Mouse (Mus musculus) limb, embryonic 11.5 days (tissue): ENCODE results near the gene Polr2a. TPM values are rescaled to one million over a fixed set of nuclear protein-coding genes. Genes with fewer than 3 reads are reported as not detected.
A peak's percentile ranks its signal among the peaks of the same experiment; 100 is the strongest.

Source experiments
- ATAC-seq: fragments of 200-750 bp; cut with Nextera tagmentation; 2 replicates; pipeline ENCODE4 v1.8.0; 2017; ENCODE audit warnings: low read depth; ENCODE audit not compliant: insufficient number of reproducible peaks, low FRiP score, low TSS enrichment
- DNase-seq: peaks from one replicate; pipeline ENCODE4 v3.0.0-alpha.2; 2015; ENCODE audit warnings: low spot score
- H3K27ac ChIP-seq: fragments of 300-500 bp; sonication (generic); replicated peaks from 2 replicates; pipeline ENCODE4 v1.5.1; 2014; ENCODE audit warnings: low read depth, mild to moderate bottlenecking, low read length
- H3K27me3 ChIP-seq: fragments of 300-500 bp; sonication (generic); 2 replicates; pipeline ENCODE4 v1.6.1; 2014; ENCODE audit warnings: mild to moderate bottlenecking, low read length, mixed read lengths; ENCODE audit not compliant: control insufficient read depth, insufficient read depth
- H3K36me3 ChIP-seq: fragments of 300-500 bp; sonication (generic); 2 replicates; pipeline ENCODE4 v1.6.1; 2014; ENCODE audit warnings: mild to moderate bottlenecking, low read length, moderate library complexity, mixed read lengths; ENCODE audit not compliant: control insufficient read depth, insufficient read depth
- H3K4me1 ChIP-seq: fragments of 300-500 bp; sonication (generic); 2 replicates; pipeline ENCODE4 v1.6.1; 2014; ENCODE audit warnings: low read length, mixed read lengths; ENCODE audit not compliant: control insufficient read depth, insufficient read depth
- H3K4me2 ChIP-seq: fragments of 300-500 bp; sonication (generic); 2 replicates; pipeline ENCODE4 v1.6.1; 2014; ENCODE audit warnings: low read depth, mild to moderate bottlenecking, moderate library complexity; ENCODE audit not compliant: severe bottlenecking
- H3K4me3 ChIP-seq: fragments of 300-500 bp; sonication (generic); 2 replicates; pipeline ENCODE4 v1.5.1; 2014; ENCODE audit warnings: low read depth, low read length
- H3K9ac ChIP-seq: fragments of 300-500 bp; sonication (generic); 2 replicates; pipeline ENCODE4 v1.6.1; 2014; ENCODE audit warnings: mild to moderate bottlenecking, low read length
- H3K9me3 ChIP-seq: fragments of 300-500 bp; sonication (generic); 2 replicates; pipeline ENCODE4 v1.6.1; 2016; ENCODE audit warnings: low read length; ENCODE audit not compliant: control insufficient read depth
- WGBS: fragments of 180-500 bp; shearing (Covaris S2); extraction: QIAGEN DNeasy Blood & Tissue Kit; methylation state at CpG from one replicate; pipeline ENCODE4 v1.1.7; 2014; 5-methylcytosine and 5-hydroxymethylcytosine counted together
- polyA plus RNA-seq: library from polyadenylated mRNA; unstranded; fragments of >200 nt; fragmentation: Nextera tagmentation; extraction: Ambion mirVana; gene quantifications from 2 replicates; pipeline ENCODE4 v1.2.1, GENCODE M21; 2014

Polr2a gene
- polyA plus RNA-seq, 1 experiment from 2014 or later: 64.0 TPM

DNA sequence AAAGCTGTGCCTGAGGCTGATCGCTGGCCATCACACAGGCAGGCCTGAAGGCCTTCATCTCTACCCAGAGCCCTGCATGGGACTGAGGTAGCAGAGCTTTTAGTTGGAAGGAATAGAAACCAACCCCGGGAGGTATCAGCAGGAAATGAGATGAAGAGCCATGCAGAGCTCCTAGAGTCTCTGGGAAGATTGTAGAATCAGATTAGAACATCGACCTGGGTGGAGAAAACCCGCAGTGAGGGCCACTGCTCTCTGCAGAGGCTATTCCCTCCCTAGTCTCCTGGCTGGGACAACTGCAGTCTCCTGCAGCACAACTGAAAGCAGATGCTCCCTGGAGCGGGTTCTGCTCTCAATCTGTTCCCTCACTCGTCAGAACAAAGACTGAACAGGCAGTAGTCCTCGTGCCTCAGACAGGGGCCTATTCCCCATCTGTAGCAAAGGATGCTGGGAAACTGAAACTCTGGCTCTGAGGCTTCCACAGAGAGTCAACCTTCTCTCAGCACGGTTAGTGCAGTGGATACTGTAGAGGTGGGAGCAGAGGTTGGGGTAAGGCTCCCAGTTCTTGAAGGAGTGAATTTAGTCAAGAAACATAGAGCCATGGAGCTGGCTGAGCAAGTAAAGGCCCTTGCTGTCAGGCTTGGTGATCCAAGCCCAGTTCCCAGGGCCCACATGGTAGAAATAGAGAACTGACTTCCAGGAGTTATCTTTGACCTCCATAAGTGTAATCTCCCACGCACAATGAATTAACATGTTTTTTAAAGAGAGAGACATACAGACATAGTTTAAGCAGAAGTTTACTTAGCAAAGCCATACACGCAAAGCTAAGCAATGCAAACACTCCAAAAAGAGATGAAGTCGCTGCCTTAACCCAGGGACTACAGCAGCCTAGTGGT is 48.6 kb downstream of the Polr2a start:
- Histone ChIP-seq H3K27me3 (no peaks in the 10 kb centered on the region), H3K27ac (peak overlapping the region; percentile 32; the same call in 1 of the 2 replicates), H3K9ac (no peak overlapping the region), H3K36me3 (no peaks in the 10 kb centered on the region), H3K4me1 (peaks cover 8% of the 10 kb centered on the region; the same call in 1 of the 2 replicates), H3K9me3 (no peaks in the 10 kb centered on the region), H3K4me3 (no peak overlapping the region), H3K4me2 (no peak overlapping the region)
- 56% methylated on average over 11 of the region's 11 CpGs for WGBS
- ATAC-seq (no peak), DNase-seq (no peak)

GRCm38 (mm10) chr11:69708614-69709265 is 49.7 kb downstream of the Polr2a start:
- H3K27ac ChIP-seq: no peak overlapping the region
- ATAC-seq (no peak), DNase-seq (no peak)
- WGBS: 66% methylated on average over 3 of the region's 3 CpGs
- no peaks in the 10 kb centered on the region for H3K27me3 ChIP-seq
- no peaks in the 10 kb centered on the region for H3K36me3 ChIP-seq
- no peak overlapping the region for H3K4me2 ChIP-seq
- H3K4me3 ChIP-seq: no peak overlapping the region
- H3K4me1 ChIP-seq: peaks cover 8% of the 10 kb centered on the region; the same call in 1 of the 2 replicates
- no peak overlapping the region for H3K9ac ChIP-seq
- H3K9me3 ChIP-seq: no peaks in the 10 kb centered on the region

- no peak overlapping the region for H3K4me2 ChIP-seq
- no peak overlapping the region for H3K4me3 ChIP-seq
- DNase-seq (no peak), ATAC-seq (no peak)
- H3K27ac ChIP-seq: no peak overlapping the region
- no peaks in the 10 kb centered on the region for H3K9me3 ChIP-seq
- H3K4me1 ChIP-seq: peaks cover 8% of the 10 kb centered on the region; the same call in 1 of the 2 replicates
- H3K27me3 ChIP-seq: no peaks in the 10 kb centered on the region
- WGBS: 93% methylated on average over 4 of the region's 4 CpGs
- H3K36me3 ChIP-seq: no peaks in the 10 kb centered on the region
- no peak overlapping the region for H3K9ac ChIP-seq
These were observed 50.5 kb downstream of the Polr2a start for GRCm38 (mm10) chr11:69707873-69708381.

GRCm38 (mm10) chr11:69707480-69707847 is 51.0 kb downstream of the Polr2a start:
- H3K27me3 ChIP-seq: no peaks in the 10 kb centered on the region
- no peak overlapping the region for H3K9ac ChIP-seq
- H3K4me3 ChIP-seq: no peak overlapping the region
- no peaks in the 10 kb centered on the region for H3K36me3 ChIP-seq
- H3K4me1 ChIP-seq: peaks cover 8% of the 10 kb centered on the region; the same call in 1 of the 2 replicates
- no peak for DNase-seq
- no peak overlapping the region for H3K4me2 ChIP-seq
- no peak for ATAC-seq
- H3K27ac ChIP-seq: no peak overlapping the region
- H3K9me3 ChIP-seq: no peaks in the 10 kb centered on the region
- WGBS: 90% methylated on average over 4 of the region's 4 CpGs

DNA sequence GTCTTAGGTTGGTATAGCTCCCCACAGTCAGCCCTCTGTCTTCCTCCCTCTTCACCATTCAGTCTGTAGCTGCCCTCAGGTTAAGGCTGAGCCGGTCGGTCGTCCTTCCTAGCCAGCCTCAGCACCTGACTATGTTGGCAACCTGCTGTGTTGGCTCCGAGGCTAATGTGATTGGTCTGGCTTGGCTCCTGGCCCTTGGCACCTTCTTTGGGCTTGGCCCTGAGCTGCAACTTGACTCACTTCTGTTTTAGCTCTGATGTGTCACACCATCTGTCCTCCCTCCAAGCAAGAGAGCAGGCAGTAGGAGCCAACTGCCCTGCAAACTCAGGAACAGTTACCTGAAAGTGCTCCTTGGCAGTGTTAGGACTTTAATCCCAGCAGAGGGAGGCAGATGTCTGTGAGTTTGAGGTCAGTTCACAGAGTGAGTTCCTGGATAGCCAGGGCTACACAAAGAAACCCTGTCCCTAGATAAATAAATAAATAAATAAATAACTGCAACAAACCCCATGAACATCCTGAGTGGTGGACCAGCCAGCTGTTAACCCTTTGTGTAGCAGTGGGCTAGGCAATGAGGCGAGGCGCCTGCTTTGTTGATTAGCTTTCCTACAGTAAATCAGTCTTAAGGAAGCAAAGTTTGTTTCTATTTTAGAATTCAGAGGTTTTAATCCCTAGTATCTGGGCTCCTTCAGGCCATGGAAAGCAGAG is 51.5 kb downstream of the Polr2a start:
- DNase-seq (no peak), ATAC-seq (no peak)
- H3K9ac ChIP-seq: no peak overlapping the region
- H3K4me2 ChIP-seq: no peak overlapping the region
- no peaks in the 10 kb centered on the region for H3K9me3 ChIP-seq
- H3K27me3 ChIP-seq: no peaks in the 10 kb centered on the region
- H3K4me3 ChIP-seq: no peak overlapping the region
- WGBS: 40% methylated on average over 6 of the region's 6 CpGs
- no peak overlapping the region for H3K27ac ChIP-seq
- H3K4me1 ChIP-seq: peaks cover 8% of the 10 kb centered on the region; the same call in 1 of the 2 replicates
- no peaks in the 10 kb centered on the region for H3K36me3 ChIP-seq

DNA sequence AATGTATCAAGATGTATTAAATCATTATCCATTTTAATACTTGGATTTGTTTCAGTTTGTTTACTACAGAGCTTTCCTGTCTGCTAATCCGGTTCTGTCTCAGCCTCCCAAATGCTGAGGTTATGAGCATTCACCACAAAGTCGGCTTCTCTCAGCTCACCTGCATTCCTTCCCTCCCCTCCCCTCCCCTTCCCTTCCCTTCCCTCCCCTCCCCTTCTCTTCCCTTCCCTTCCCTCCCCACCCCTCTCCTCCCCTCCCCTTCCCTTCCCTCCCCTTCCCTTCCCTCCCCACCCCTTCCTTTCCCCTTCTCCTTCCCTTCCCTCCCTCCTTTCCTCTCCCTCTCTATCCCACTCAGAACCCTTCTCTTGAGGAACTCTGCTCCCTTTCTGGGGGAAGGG is 53.8 kb downstream of the Polr2a start:
- H3K36me3 ChIP-seq: no peaks in the 10 kb centered on the region
- H3K4me3 ChIP-seq: no peak overlapping the region
- no peak overlapping the region for H3K27ac ChIP-seq
- no peak overlapping the region for H3K4me2 ChIP-seq
- H3K4me1 ChIP-seq: peaks cover 8% of the 10 kb centered on the region; the same call in 1 of the 2 replicates
- no peak for DNase-seq
- H3K9me3 ChIP-seq: no peaks in the 10 kb centered on the region
- ATAC-seq: no peak
- WGBS: 45% methylated on average over 2 of the region's 2 CpGs
- H3K9ac ChIP-seq: no peak overlapping the region
- H3K27me3 ChIP-seq: no peaks in the 10 kb centered on the region

- Histone ChIP-seq H3K27ac (no peak overlapping the region), H3K4me1 (peaks cover 3% of the 10 kb centered on the region; the same call in 1 of the 2 replicates), H3K27me3 (no peaks in the 10 kb centered on the region), H3K9ac (no peak overlapping the region), H3K9me3 (no peaks in the 10 kb centered on the region), H3K4me2 (no peak overlapping the region), H3K36me3 (no peaks in the 10 kb centered on the region), H3K4me3 (no peak overlapping the region)
- ATAC-seq (no peak), DNase-seq (no peak)
- WGBS: 75% methylated on average over 8 of the region's 8 CpGs
These were observed 54.4 kb downstream of the Polr2a start for GRCm38 (mm10) chr11:69703814-69704612.
